Mouse (Mus musculus) thymus, postnatal 4 days (tissue): ENCODE data around the gene Chka.

ENCODE experiments used
- DNase-seq: peaks from one replicate; pipeline ENCODE4 v3.0.0; 2021

Chka gene

GRCm38 (mm10) chr19:3922661-3923371 lies 71.2 kb downstream of the Chka start:
- no peak for DNase-seq

DNA sequence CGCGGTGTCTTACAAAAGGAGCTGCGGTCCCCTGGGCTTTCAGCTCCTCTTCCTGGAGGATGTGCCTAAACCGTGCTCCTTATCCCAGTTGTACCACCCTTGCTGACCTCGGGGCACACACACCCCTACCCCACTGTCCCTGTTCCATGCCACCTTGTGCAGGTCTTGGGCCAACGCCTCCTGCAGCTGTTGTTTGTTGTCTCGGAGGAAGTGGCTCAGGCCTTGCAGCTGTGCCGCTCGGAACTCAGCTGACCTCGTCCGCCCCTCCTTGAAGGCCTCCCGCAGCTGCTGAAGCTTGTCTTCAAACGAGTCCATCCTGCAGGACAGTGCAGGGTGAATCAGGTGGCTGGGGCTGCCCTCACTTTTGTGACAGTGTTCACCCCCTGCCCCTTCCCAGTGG lies 72.0 kb downstream of the Chka start:
- DNase-seq = no peak

DNA sequence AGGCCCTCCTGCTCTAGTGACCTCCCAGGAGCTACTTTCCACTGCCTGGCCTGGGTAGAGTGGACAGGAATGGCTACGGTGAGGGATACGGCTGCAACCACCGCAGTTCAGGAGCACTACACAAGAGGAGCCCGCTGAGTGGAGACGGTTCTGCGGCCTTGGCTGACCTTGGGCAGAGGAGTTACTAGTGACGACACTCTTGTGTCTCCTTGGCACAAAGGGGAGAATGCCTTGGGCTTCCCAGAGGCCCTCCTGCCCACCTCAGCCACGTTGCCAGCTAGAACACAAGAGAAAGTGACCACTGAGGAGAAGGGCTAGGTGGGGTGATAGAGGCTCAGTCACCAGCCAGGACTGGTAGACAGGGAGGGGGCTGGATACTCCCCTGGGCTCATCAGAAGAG lies 72.6 kb downstream of the Chka start:
- no peak for DNase-seq

DNA sequence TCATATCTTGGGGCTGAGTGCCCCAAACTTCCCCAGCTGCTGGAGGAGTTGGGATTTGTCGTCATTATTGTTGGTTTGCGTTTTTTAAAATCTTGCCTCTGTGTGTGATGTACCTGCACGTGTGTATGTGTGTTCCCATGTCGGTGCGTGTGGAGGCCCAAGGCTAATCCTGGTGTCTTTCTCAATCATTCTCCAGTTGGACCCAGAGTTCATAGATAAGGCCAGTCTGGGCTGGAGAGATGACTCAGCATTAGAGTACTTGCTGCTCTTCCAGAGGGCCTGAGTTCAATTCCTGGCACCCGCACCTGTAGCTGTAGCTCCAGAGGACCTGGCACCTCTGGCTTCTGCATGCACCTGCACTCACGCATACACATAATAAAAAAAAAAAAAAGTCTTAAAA lies 73.3 kb downstream of the Chka start:
- no peak for DNase-seq

DNA sequence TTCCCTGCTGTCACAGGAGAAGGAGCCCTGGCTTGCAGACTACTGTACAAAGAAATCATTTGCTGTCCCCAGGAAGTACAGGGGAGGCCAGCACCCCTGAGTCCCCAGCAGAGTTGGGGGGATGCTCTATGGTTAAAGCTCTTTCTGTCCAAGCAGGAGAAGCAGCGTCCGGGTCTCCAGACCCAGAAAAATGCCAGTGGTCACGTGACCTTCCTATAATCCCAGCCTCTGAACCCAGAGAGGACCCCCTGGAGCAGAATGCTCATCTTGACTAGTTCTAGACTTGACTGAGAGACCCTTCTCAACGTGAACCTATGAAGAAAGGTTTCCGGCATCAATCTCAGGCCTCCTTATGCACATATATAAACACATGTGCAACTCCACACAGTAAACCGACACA lies 74.3 kb downstream of the Chka start:
- no peak for DNase-seq

DNA sequence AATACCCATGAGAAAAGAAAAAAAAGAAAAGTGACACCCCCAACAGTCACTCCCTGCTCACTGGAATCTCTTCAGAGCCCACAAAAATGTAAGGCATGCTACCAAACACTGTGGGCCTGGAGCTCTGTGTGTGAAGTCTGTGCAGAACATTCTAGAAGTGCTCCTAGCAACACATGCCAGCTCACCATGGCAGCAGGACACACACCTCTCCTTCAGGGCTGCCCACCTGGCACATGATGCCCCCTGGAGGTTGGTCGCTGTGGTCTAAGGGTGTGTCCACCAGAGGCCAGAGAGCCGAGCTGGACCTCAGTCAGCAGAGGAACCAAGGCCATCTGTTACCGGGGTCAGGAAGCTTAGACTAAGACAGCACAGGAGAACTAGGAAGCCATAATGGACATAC lies 74.7 kb downstream of the Chka start:
- no peak for DNase-seq

GRCm38 (mm10) chr19:3926685-3927084 lies 75.1 kb downstream of the Chka start:
- DNase-seq = no peak

DNA sequence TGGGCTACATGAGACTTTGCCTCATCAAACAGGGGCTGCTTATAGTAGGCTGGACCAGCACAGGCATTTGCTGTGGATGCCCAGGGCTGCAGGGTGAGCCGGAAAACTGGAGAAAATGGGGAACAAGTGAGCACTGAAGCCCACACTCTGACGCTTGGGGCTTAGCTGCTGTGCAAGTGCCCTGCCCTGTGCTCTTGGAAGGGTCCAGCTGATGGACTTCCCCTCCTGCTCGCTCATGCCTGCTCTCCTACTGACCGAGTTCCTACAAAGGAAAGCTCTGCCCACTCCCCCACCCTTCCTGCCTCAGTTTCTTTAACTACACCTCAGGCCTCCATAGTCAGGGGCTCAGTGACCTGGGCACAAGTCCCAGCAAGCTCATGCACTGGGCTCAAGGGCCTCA lies 76.4 kb downstream of the Chka start:
- DNase-seq = no peak

- DNase-seq = no peak
These were observed 77.2 kb downstream of the Chka start for GRCm38 (mm10) chr19:3928779-3929178.

GRCm38 (mm10) chr19:3929211-3929941 lies 77.8 kb downstream of the Chka start, which contains the start of gene Aldh3b1:
Gene Aldh3b1, minus strand, starts transcription at chr19:3929808.
- peak; percentile 49 for DNase-seq

DNA sequence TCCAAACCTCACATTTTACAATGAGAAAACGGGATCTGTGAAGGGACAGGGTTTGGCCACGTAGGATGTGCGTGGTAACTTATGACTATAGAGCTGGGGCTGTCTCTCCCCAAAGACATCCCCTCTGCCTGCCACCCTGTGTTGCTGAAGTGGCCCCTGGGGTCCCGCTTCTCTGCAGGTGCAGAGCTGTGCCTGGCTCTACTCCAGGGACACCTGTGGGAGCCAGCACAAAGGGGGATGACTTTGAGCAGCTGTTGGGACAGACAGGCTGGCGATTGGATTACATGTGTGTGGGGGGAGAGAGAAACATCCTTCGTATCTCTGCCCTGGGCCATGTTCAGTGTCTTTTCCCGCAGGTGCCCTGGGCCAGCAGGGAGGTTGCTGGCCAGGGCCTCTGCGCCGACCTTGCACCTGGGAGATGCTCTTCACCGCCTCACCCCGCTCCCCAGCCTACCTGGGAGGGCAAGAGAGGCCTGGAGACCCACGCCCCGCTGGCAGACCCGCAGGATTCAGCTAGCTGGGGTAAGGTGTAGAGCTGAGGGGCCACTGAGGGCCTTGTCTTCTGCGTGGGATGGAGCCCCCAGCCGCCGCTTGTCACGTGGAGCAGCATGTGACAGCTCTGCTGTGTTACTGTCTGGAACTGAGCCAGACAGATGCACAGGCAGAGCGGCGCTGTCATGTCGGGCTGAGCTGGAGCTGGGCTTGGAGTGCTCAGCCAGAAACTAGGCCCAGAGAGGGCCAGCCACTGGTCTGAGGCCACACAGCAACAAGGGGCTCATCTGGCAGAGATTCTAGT lies 78.9 kb downstream of the Chka start:
- DNase-seq = peak; percentile 62

GRCm38 (mm10) chr19:3931716-3932115 lies 80.1 kb downstream of the Chka start:
- no peak for DNase-seq

GRCm38 (mm10) chr19:3935032-3935895 lies 83.7 kb downstream of the Chka start, which contains the start of gene Unc93b1:
Gene Unc93b1, plus strand, starts transcription at chr19:3935186.
- peak; percentile 36 for DNase-seq

DNA sequence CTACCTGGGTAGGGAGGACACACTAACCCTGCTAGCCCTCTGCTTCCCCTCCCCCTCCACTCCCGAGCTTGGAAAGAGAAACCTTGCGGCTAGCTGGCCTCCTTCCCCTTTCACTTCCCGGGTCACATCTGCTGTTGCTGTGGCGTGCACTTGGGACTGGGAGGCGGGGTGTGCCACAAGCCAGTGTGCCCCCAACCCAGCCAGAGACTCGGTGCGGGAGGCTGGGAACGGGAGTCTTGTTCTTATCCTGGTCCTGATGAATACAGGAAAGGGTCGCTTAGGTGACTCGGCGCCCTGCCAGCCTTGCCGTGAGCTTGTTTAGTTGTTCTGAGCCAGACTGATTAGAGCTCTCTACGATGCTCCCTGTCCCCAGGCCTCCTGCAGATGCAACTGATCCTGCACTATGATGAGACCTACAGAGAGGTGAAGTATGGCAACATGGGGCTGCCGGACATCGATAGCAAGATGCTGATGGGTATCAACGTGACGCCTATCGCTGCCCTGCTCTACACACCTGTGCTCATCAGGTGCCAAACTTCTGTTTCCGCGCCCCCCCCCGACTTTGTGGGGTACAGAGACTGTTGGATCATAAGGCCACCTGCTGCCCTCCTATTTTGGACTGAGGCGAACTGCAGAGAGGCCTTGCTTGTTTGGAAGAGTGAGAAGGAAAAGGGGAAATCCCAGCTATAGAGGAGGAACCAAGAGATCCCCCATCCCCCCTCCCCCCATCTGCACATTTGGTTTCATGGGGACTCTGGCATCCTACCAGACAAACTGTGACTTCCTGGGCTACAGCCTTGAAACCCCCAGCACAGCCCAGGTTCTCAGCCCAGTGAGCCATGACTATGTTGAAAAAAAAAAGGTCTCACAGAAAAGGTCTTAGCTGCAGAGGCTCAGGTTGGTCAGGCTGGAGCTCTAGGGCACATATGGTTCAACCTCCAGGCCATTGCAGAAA lies 84.6 kb downstream of the Chka start:
- peak; percentile 67 for DNase-seq

GRCm38 (mm10) chr19:3942315-3942714 lies 90.7 kb downstream of the Chka start:
- DNase-seq = no peak

DNA sequence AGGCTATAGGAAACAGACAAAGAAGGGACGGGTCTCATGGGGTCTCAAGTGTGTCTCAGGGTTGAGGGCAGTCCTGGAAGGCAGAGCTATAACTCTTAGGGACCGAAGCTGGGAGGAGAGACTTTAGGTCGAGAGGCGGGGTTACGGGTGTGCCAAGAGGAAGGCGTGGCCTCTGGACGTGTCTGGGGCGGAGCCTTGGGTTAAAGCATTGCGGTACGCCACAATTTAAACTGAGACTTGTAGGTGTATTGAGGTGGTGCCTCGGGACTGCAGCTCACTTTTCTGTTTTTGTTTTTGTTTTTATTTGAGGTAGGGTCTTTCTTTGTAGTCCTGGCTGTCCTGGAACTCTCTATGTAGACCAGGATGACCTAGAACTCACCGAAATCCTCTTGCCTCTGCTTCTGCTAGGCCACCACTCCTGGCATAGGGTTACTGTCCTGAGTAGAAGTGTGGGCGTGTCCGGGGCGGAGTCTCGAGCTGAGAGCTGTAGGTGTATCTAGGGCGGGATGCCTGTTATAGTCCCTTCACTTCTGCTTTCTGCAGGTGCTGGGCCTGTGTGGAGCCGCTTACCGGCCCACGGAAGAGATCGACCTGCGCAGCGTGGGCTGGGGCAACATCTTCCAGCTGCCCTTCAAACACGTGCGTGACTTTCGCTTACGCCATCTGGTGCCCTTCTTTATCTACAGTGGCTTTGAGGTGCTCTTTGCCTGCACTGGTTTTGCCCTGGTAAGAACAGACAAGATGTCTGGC lies 91.6 kb downstream of the Chka start:
- DNase-seq = peak; percentile 81
